Mouse (Mus musculus) testis, adult 2 months (tissue): ENCODE data around the gene Gm12184.

Experiments
- CTCF ChIP-seq: fragments of 200-500 bp; IDR thresholded peaks from 2 replicates; pipeline ENCODE4 v1.5.1; 2012; ENCODE audit warnings: low read depth, mild to moderate bottlenecking, inconsistent platforms, low read length, moderate library complexity; ENCODE audit not compliant: control insufficient read depth, insufficient read depth, insufficient replicate concordance
- POLR2A ChIP-seq: fragments of 200-500 bp; IDR thresholded peaks from 2 replicates; pipeline ENCODE4 v1.6.1; 2012; ENCODE audit warnings: low read depth, mild to moderate bottlenecking, inconsistent platforms, low read length, moderate library complexity; ENCODE audit not compliant: control insufficient read depth

- TF ChIP-seq CTCF (no peak), POLR2A (no peak)
Measured at GRCm38 (mm10) chr11:48840805-48841204, 14.3 kb upstream of the Gm12184 start.
